Mouse (Mus musculus): ENCODE measurements around the gene Smarcc2.
"Not testable (repeated sequence)": the region's sequence is repeated elsewhere in the genome, so short reads cannot be mapped to it uniquely, and the experiment has no call there.

- TF ChIP-seq FLI1 (IDR thresholded peaks at IDR 0.05; ENCODE audit: low read length); GATA1 (IDR thresholded peaks at IDR 0.05; ENCODE audit: borderline replicate concordance, low read length): not testable (repeated sequence)
Measured at GRCm38 (mm10) chr10:128505371-128505667, 46.3 kb downstream of the Smarcc2 start.
